Mouse (Mus musculus) lung, adult 2 months (tissue): ENCODE data around the gene Eif4g3.

Experiments used
- CTCF ChIP-seq: fragments of 200-500 bp; IDR thresholded peaks from 2 replicates; pipeline ENCODE4 v1.5.1; 2011; ENCODE audit warnings: mild to moderate bottlenecking, low read length, control low read depth; ENCODE audit not compliant: insufficient read depth
- POLR2A ChIP-seq: fragments of 200-500 bp; IDR thresholded peaks from 2 replicates; pipeline ENCODE4 v1.6.1; 2011; ENCODE audit warnings: low read depth, mild to moderate bottlenecking, control low read depth, low read length, borderline replicate concordance; ENCODE audit errors: extremely low read depth

- no peak for TF ChIP-seq CTCF
- TF ChIP-seq POLR2A: no peak
These were observed 1.6 kb upstream of the Eif4g3 start for GRCm38 (mm10) chr4:137991240-137991639.
